Mouse (Mus musculus) midbrain, embryonic 12.5 days (tissue): ENCODE results near the gene Ccna1. TPM values are rescaled to one million over a fixed set of nuclear protein-coding genes. Genes with fewer than 3 reads are reported as not detected.
A peak's percentile ranks its signal among the peaks of the same experiment; 100 is the strongest.

ENCODE experiments used
- ATAC-seq: fragments of 200-750 bp; cut with Nextera tagmentation; 2 replicates; pipeline ENCODE4 v1.8.0; 2017; ENCODE audit warnings: low read depth, moderate TSS enrichment, moderate library complexity; ENCODE audit not compliant: low FRiP score
- H3K27ac ChIP-seq: fragments of 300-500 bp; sonication (generic); replicated peaks from 2 replicates; pipeline ENCODE4 v1.5.1; 2016; ENCODE audit warnings: mild to moderate bottlenecking
- H3K27me3 ChIP-seq: fragments of 300-500 bp; sonication (generic); 2 replicates; pipeline ENCODE4 v1.6.1; 2016; ENCODE audit warnings: mild to moderate bottlenecking
- H3K36me3 ChIP-seq: fragments of 300-500 bp; sonication (generic); 2 replicates; pipeline ENCODE4 v1.6.1; 2016
- H3K4me1 ChIP-seq: fragments of 300-500 bp; sonication (generic); 2 replicates; pipeline ENCODE4 v1.6.1; 2016
- H3K4me2 ChIP-seq: fragments of 300-500 bp; sonication (generic); replicated peaks from 2 replicates; pipeline ENCODE4 v1.6.1; 2016; ENCODE audit warnings: mild to moderate bottlenecking, moderate library complexity
- H3K4me3 ChIP-seq: fragments of 300-500 bp; sonication (generic); 2 replicates; pipeline ENCODE4 v1.5.1; 2016; ENCODE audit warnings: mild to moderate bottlenecking
- H3K9ac ChIP-seq: fragments of 300-500 bp; sonication (generic); replicated peaks from 2 replicates; pipeline ENCODE4 v1.6.1; 2016; ENCODE audit warnings: mild to moderate bottlenecking, moderate library complexity
- H3K9me3 ChIP-seq: fragments of 300-500 bp; sonication (generic); 2 replicates; pipeline ENCODE4 v1.6.1; 2016; ENCODE audit warnings: mild to moderate bottlenecking
- WGBS: fragments of 180-500 bp; shearing (Covaris S2); methylation state at CpG from one replicate; pipeline ENCODE4 v1.1.7; 2016; 5-methylcytosine and 5-hydroxymethylcytosine counted together
- polyA plus RNA-seq: library from polyadenylated mRNA; unstranded; fragments of >200 nt; fragmentation: Nextera tagmentation; extraction: Ambion mirVana; gene quantifications from 2 replicates; pipeline ENCODE4 v1.2.1, GENCODE M21; 2016

Gene Ccna1
- polyA plus RNA-seq: 2.2 and 2.3 TPM in 2 replicates

DNA sequence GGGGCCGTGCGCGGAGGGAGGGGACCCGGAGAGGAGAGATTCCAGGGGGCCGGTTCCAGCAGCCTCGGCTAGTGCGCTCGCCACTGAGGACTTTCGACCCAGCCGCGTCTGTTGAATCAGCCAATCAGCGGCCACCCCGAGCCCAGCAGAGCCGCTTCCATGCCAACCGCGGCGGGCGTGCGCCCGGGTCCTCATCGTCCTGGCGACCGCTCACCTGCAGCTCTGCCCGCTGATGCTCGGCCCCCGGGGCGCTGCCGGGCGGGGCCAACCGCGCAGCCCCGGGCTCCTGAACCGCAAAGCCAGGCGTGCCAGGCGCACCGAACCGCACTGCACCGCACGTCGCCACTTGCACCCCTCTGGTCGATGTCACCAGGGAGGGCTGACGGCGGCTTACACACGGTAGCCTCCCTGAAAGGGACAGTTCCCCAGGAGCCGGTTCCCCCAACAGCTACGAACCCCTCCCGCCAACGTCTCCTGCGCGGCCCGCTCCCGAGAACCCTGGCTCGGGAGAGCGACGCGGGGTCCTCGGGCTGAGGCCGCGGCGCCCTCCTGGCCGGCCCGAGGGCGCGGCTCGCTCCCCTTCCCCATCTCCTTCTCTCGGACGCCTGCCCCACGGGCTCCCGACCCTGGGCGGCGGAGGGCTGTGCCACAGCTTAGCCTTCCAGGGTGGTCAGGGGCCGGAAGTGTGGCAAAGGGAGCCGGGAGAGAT, at the start of gene Ccna1:
Gene Ccna1 (minus strand): TSS at position 464 of the 709 bp plus-strand sequence.
- WGBS: under 1% methylated on average over 72 of the region's 73 CpGs
- H3K4me2 ChIP-seq: peak within 1 kb of the TSS; percentile 98
- peak within 1 kb of the TSS; percentile 66 for H3K4me3 ChIP-seq
- H3K4me1 ChIP-seq: peaks cover 13% of the 10 kb centered on the region; the same call in 1 of the 2 replicates
- H3K9me3 ChIP-seq: no peaks in the 10 kb centered on the region
- no peak within 1 kb of the TSS for H3K27ac ChIP-seq
- peaks cover 45% of the 10 kb centered on the region for H3K27me3 ChIP-seq
- no peaks in the 10 kb centered on the region for H3K36me3 ChIP-seq
- ATAC-seq: peak; percentile 98
- H3K9ac ChIP-seq: peak within 1 kb of the TSS; percentile 65

GRCm38 (mm10) chr3:55101092-55101491, 45.8 kb upstream of the Ccna1 start:
- no peak for ATAC-seq
- H3K27ac ChIP-seq: no peak overlapping the region

DNA sequence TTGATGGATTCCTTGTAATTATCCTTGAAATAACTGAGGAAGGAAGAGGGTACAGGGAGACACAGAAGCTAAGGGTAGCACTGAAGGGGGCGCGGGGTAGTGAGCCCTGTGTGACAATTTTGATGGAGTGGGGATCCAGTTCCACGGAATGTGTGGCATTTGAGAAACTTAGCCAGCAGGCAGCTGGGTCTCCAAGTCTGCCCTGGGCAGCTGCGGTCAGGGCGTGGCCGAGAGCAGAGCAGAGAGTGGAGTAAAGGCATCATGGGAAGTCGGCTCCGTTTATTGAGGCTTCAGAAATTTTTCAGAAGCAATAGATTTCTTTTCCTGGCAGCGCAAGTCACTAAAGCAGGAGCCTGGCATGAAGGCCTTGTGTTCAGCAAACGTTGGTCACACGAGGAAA, 43.7 kb upstream of the Ccna1 start:
- no peak overlapping the region for H3K4me2 ChIP-seq
- no peaks in the 10 kb centered on the region for H3K9me3 ChIP-seq
- H3K4me1 ChIP-seq: peaks cover 23% of the 10 kb centered on the region
- 87% methylated on average over 11 of the region's 11 CpGs for WGBS
- no peak overlapping the region for H3K9ac ChIP-seq
- no peaks in the 10 kb centered on the region for H3K27me3 ChIP-seq
- H3K4me3 ChIP-seq: no peak overlapping the region
- H3K36me3 ChIP-seq: no peaks in the 10 kb centered on the region
- no peak overlapping the region for H3K27ac ChIP-seq
- ATAC-seq: no peak

More at GRCm38 (mm10) chr3:55101092-55101491, 45.8 kb upstream of the Ccna1 start:
- no peak overlapping the region for H3K4me3 ChIP-seq
- peaks cover 18% of the 10 kb centered on the region for H3K4me1 ChIP-seq
- no peak overlapping the region for H3K4me2 ChIP-seq
- no peaks in the 10 kb centered on the region for H3K9me3 ChIP-seq
- no peak overlapping the region for H3K9ac ChIP-seq
- no peaks in the 10 kb centered on the region for H3K36me3 ChIP-seq
- H3K27me3 ChIP-seq: no peaks in the 10 kb centered on the region

DNA sequence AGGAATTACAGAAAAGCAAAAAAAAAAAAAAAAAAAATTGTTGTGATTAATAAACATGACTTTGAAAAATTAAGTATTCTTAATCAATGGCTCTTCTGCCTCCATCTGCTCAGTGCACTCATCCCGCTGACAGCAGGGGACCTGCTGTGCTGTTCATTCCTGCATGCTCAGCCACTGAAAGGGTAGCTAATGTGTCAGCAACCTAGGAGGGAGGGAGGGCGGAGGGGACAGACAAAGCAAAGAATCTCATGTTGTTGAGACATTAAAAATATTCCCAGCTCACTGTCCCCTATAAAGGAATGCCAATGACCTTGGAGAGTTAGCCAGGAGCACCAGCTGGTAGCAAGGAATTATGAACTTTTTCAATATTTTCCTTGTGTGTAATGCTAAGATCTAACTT, 42.7 kb upstream of the Ccna1 start:
- Histone ChIP-seq H3K9me3 (no peaks in the 10 kb centered on the region), H3K27ac (no peak overlapping the region), H3K4me1 (peaks cover 23% of the 10 kb centered on the region), H3K4me2 (no peak overlapping the region), H3K4me3 (no peak overlapping the region), H3K27me3 (no peaks in the 10 kb centered on the region), H3K9ac (no peak overlapping the region), H3K36me3 (no peaks in the 10 kb centered on the region)
- peak; percentile 73 for ATAC-seq
- 15% methylated on average over 2 of the region's 2 CpGs for WGBS

DNA sequence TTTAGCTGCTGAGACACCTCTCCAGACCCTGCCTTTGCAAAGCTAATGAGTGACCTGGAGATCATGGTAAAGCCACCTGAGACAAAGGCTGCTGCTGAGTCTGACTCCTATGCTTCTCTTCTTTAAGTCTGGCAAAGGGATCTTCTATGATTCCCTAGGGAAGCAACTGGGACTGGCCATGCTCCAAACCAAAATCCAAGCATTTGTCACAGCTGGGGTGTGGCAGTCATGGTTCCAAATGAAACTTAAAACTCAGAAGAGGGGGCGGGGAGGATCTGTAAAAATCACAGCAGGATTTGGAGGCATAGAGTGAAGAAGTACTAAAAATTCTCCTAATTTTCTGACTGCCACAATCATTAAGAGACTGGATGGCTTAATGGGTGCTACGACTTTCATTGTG, 41.9 kb upstream of the Ccna1 start:
- no peak overlapping the region for H3K27ac ChIP-seq
- peaks cover 23% of the 10 kb centered on the region for H3K4me1 ChIP-seq
- ATAC-seq: no peak
- H3K36me3 ChIP-seq: no peaks in the 10 kb centered on the region
- H3K9ac ChIP-seq: no peak overlapping the region
- H3K4me3 ChIP-seq: no peak overlapping the region
- no peaks in the 10 kb centered on the region for H3K27me3 ChIP-seq
- no peak overlapping the region for H3K4me2 ChIP-seq
- no peaks in the 10 kb centered on the region for H3K9me3 ChIP-seq
- 90% methylated on average over 2 of the region's 2 CpGs for WGBS

- WGBS: 62% methylated on average over 2 of the region's 2 CpGs
- Histone ChIP-seq H3K27ac (peak overlapping the region; percentile 65), H3K27me3 (no peaks in the 10 kb centered on the region), H3K9me3 (no peaks in the 10 kb centered on the region), H3K9ac (no peak overlapping the region), H3K4me1 (peaks cover 23% of the 10 kb centered on the region), H3K36me3 (no peaks in the 10 kb centered on the region), H3K4me2 (0 out of 2 replicates have a peak overlapping the region, but pooled peaks have one; percentile 29), H3K4me3 (no peak overlapping the region)
- no peak; the same call in 1 of the 2 replicates for ATAC-seq
Measured at GRCm38 (mm10) chr3:55096655-55097005, 41.3 kb upstream of the Ccna1 start.

DNA sequence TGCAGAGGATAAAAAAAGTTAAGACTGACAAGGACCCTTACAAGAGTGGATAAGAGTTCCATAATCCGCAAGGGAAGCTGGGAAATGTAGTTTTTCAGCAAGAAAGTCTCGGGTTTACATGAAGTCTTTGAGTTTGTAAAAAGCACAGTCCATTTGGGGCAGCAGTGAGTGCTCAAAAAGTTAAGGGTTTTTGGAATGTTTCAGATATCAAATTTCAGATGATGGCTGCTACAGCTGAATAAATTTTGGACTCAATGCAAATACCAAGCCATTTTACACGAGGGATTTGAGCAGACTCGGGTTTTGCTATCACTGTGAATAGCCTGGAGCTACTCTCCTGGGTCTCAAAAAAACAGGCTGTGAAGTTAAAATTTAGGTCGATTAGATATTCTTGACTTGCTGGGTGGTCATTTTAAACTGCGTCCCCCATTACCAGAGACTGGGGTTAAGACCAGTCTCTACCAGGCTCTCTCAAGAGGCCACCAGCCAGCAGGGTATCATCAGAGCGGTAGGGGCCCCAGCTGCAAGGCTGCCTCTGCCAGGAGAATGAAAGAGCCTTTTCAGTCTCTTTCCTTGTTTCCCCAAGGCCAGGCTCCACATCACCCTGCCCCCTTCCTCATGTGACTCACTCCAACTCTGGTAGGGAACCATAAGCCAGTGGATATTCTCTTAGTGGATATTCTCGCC, 40.8 kb upstream of the Ccna1 start:
- peak; percentile 89 for ATAC-seq
- H3K27me3 ChIP-seq: no peaks in the 10 kb centered on the region
- H3K36me3 ChIP-seq: no peaks in the 10 kb centered on the region
- peak overlapping the region; percentile 65 for H3K27ac ChIP-seq
- no peaks in the 10 kb centered on the region for H3K9me3 ChIP-seq
- no peak overlapping the region for H3K9ac ChIP-seq
- WGBS: 22% methylated on average over 8 of the region's 8 CpGs
- peaks cover 23% of the 10 kb centered on the region for H3K4me1 ChIP-seq
- peak overlapping the region; percentile 29; the same call in 1 of the 2 replicates for H3K4me2 ChIP-seq
- no peak overlapping the region for H3K4me3 ChIP-seq

DNA sequence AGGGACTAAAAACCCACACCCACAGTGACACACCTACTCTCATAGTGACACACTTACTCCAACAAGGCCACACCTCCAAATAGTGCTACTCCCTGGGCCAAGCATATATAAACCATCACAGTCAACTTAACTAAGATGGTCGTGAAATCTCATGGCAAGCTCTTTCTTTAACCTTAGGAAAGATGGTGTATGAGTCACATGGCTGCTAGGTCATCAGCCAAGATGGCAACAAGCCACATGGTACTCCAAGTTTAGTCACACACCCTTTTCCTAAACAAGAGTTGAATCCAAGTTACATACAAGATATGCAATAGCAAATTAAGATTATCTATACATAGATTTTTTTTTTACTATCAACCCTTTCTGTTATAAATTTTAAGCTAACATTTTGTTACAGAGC, 37.9 kb upstream of the Ccna1 start:
- Histone ChIP-seq H3K27me3 (no peaks in the 10 kb centered on the region), H3K27ac (no peak overlapping the region), H3K9me3 (no peaks in the 10 kb centered on the region), H3K9ac (no peak overlapping the region), H3K4me3 (no peak overlapping the region), H3K36me3 (no peaks in the 10 kb centered on the region), H3K4me2 (no peak overlapping the region), H3K4me1 (peaks cover 23% of the 10 kb centered on the region)
- ATAC-seq: no peak
- WGBS: 79% methylated on average over 1 of the region's 1 CpGs

DNA sequence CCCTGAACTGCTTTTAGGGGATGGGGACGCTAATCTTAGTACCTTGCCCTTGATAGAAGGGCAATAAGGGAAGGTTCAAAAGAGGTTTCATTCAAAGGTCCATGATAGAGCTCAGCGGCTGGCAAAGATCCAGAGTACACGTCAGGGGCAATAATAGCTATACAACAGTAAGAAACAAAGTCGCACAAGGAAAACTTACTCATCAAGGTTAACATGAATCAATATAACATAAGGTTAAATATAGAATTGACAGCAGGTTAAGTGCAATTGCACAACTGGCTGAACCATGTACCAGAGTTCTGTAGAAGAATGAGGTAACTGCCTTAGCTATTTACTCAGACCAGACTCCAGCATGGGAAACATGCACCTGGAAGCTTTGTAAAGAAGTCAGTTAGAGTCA, 34.0 kb upstream of the Ccna1 start:
- no peak for ATAC-seq
- no peak overlapping the region for H3K9ac ChIP-seq
- 86% methylated on average over 4 of the region's 4 CpGs for WGBS

DNA sequence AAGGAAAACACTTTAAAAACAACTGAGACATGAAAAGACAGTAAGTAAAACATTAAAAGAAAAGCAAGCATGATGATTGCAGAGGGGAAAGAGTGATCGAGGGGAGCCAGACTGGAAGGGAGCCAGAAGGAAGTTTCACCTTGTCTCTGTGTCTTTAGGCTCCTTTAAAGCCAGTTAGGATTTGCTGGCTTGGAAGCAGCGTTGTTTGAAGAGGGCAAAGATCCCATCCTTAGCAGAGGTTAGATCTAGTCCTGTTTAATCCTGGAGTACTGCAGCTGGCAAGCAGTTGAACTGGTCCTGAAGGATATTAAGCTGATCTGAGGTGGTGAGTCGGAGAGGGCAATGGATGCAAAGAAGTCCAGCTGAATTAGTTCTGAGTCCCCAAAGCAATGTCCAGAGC, 33.5 kb upstream of the Ccna1 start:
- no peak overlapping the region for H3K4me2 ChIP-seq
- 0 out of 2 replicates have a peak, but pooled peaks cover 5% of the 10 kb centered on the region for H3K4me1 ChIP-seq
- H3K4me3 ChIP-seq: no peak overlapping the region
- no peak overlapping the region for H3K27ac ChIP-seq
- 81% methylated on average over 3 of the region's 3 CpGs for WGBS
- H3K9me3 ChIP-seq: no peaks in the 10 kb centered on the region
- no peaks in the 10 kb centered on the region for H3K36me3 ChIP-seq
- no peak overlapping the region for H3K9ac ChIP-seq
- no peak for ATAC-seq
- no peaks in the 10 kb centered on the region for H3K27me3 ChIP-seq

More for the DNA sequence above, 34.0 kb upstream of the Ccna1 start:
- no peaks in the 10 kb centered on the region for H3K9me3 ChIP-seq
- H3K4me2 ChIP-seq: no peak overlapping the region
- no peaks in the 10 kb centered on the region for H3K36me3 ChIP-seq
- no peaks in the 10 kb centered on the region for H3K27me3 ChIP-seq
- H3K4me1 ChIP-seq: 0 out of 2 replicates have a peak, but pooled peaks cover 5% of the 10 kb centered on the region
- no peak overlapping the region for H3K27ac ChIP-seq
- no peak overlapping the region for H3K4me3 ChIP-seq

DNA sequence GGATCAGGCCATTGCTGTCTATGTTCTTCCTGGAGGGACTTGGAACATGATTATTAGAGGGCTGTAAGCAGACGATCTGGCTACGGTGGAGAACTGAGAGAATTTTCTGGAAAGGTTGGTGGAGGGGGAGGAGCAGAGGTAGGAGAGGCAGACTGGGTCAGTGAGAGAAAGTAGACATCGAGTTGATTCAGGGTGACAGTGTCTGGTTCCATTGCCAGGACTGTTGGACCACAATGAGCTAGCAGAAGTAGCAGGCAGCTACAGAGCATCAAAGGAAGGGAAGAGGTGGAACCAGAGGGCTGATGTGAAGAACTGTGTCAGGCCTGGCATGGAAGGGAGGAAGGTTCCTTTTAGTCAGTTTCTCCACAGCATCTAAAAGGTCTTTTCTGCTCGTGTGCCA, 33.1 kb upstream of the Ccna1 start:
- WGBS: 73% methylated on average over 4 of the region's 4 CpGs
- no peak for ATAC-seq
- Histone ChIP-seq H3K27me3 (no peaks in the 10 kb centered on the region), H3K27ac (no peak overlapping the region), H3K4me2 (no peak overlapping the region), H3K9me3 (no peaks in the 10 kb centered on the region), H3K4me1 (0 out of 2 replicates have a peak, but pooled peaks cover 5% of the 10 kb centered on the region), H3K9ac (no peak overlapping the region), H3K4me3 (no peak overlapping the region), H3K36me3 (no peaks in the 10 kb centered on the region)

GRCm38 (mm10) chr3:55087360-55087759, 32.1 kb upstream of the Ccna1 start:
- Histone ChIP-seq H3K27me3 (no peaks in the 10 kb centered on the region), H3K4me2 (no peak overlapping the region), H3K9ac (no peak overlapping the region), H3K4me3 (no peak overlapping the region), H3K4me1 (0 out of 2 replicates have a peak, but pooled peaks cover 5% of the 10 kb centered on the region), H3K9me3 (no peaks in the 10 kb centered on the region), H3K36me3 (no peaks in the 10 kb centered on the region), H3K27ac (no peak overlapping the region)
- whole genome bisulfite sequencing: 65% methylated on average over 4 of the region's 4 CpGs
- no peak for ATAC-seq
